Mouse (Mus musculus) kidney, adult 2 months (tissue): ENCODE results near the gene Gpam.

Experiments used
- CTCF ChIP-seq: fragments of 200-500 bp; conservative IDR thresholded peaks from 2 replicates; pipeline ENCODE4 v1.5.1; 2011; ENCODE audit warnings: low read depth, mild to moderate bottlenecking, control low read depth, low read length, moderate library complexity, mixed read lengths; ENCODE audit not compliant: insufficient read depth, insufficient read length
- POLR2A ChIP-seq: fragments of 200-500 bp; IDR thresholded peaks from one replicate; pipeline ENCODE4 v1.6.1; 2011; ENCODE audit warnings: low read depth, low read length, control low read depth

DNA sequence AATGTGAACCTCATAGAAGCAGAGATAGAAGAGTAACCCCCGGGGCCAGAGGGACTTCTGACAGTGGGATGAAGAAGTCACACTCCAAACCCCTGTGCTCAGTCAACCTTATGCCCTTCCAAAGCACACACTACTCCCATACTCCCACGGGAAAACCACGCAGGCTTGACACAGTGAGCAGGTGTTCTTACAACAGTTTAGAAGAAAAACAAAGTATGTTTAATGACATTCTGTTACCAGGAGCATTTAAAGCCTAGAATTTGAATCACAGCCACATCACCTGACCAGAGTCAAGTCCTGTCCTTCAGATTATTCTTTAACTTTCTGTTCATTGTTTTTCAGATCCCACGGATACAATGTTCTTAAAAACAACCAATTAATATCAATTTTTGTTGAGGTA lies 30.4 kb downstream of the Gpam start:
- no peak for TF ChIP-seq POLR2A
- no peak for TF ChIP-seq CTCF
